Mouse (Mus musculus): ENCODE results near the gene Ranbp3. TPM values are rescaled to one million over a fixed set of nuclear protein-coding genes. Genes with fewer than 3 reads are reported as not detected.

Gene Ranbp3
- polyA plus RNA-seq, 1 experiment from 2014 or later: 21.8 TPM

- H3K27ac ChIP-seq (ENCODE audit: low read depth): no peak overlapping the region
- H3K27me3 ChIP-seq (ENCODE audit: insufficient read depth, low read length): no peaks in the 10 kb centered on the region
- no peaks in the 10 kb centered on the region for H3K4me1 ChIP-seq (ENCODE audit: insufficient read depth)
- H3K9ac ChIP-seq (replicated peaks): no peak overlapping the region
- H3K4me3 ChIP-seq (ENCODE audit: low read depth, low read length): no peak overlapping the region
- no peaks in the 10 kb centered on the region for H3K9me3 ChIP-seq (ENCODE audit: low read length)
- TF ChIP-seq CTCF (IDR thresholded peaks at IDR 0.05; ENCODE audit: low read depth) (no peak), EP300 (IDR thresholded peaks at IDR 0.05; ENCODE audit: low read depth) (no peak)
- 77% methylated on average over 1 of the region's 1 CpGs for WGBS (ENCODE audit: insufficient replicate concordance)
- H3K36me3 ChIP-seq (replicated peaks; ENCODE audit: insufficient read depth, low read length): peaks cover 96% of the 10 kb centered on the region
- no peak for DNase-seq
- H3K4me2 ChIP-seq (ENCODE audit: low read depth, low read length): no peak overlapping the region
- no peak for ATAC-seq
Measured at GRCm38 (mm10) chr17:56706515-56706914, 33.4 kb downstream of the Ranbp3 start.

- Histone ChIP-seq H3K4me1 (ENCODE audit: insufficient read depth) (no peaks in the 10 kb centered on the region), H3K27me3 (ENCODE audit: insufficient read depth, low read length) (no peaks in the 10 kb centered on the region), H3K9ac (replicated peaks) (no peak overlapping the region), H3K36me3 (replicated peaks; ENCODE audit: insufficient read depth, low read length) (peaks cover 83% of the 10 kb centered on the region), H3K9me3 (ENCODE audit: low read length) (no peaks in the 10 kb centered on the region), H3K27ac (ENCODE audit: low read depth) (no peak overlapping the region), H3K4me2 (ENCODE audit: low read depth, low read length) (no peak overlapping the region), H3K4me3 (ENCODE audit: low read depth, low read length) (no peak overlapping the region)
- DNase-seq (no peak), ATAC-seq (no peak)
- no peak for TF ChIP-seq CTCF (IDR thresholded peaks at IDR 0.05; ENCODE audit: low read depth)
- TF ChIP-seq EP300 (IDR thresholded peaks at IDR 0.05; ENCODE audit: low read depth): no peak
- WGBS (ENCODE audit: insufficient replicate concordance): 83% methylated on average over 4 of the region's 4 CpGs
Measured at GRCm38 (mm10) chr17:56708692-56709091, 35.6 kb downstream of the Ranbp3 start.

GRCm38 (mm10) chr17:56709708-56710107 is 36.6 kb downstream of the Ranbp3 start:
- ATAC-seq (no peak), DNase-seq (no peak)
- H3K36me3 ChIP-seq (replicated peaks; ENCODE audit: insufficient read depth, low read length): peaks cover 74% of the 10 kb centered on the region
- H3K4me1 ChIP-seq (ENCODE audit: insufficient read depth): no peaks in the 10 kb centered on the region
- 84% methylated on average over 3 of the region's 3 CpGs for WGBS (ENCODE audit: insufficient replicate concordance)
- H3K9me3 ChIP-seq (ENCODE audit: low read length): no peaks in the 10 kb centered on the region
- no peak overlapping the region for H3K4me2 ChIP-seq (ENCODE audit: low read depth, low read length)
- no peaks in the 10 kb centered on the region for H3K27me3 ChIP-seq (ENCODE audit: insufficient read depth, low read length)
- no peak overlapping the region for H3K4me3 ChIP-seq (ENCODE audit: low read depth, low read length)
- no peak overlapping the region for H3K9ac ChIP-seq (replicated peaks)
- TF ChIP-seq CTCF (IDR thresholded peaks at IDR 0.05; ENCODE audit: low read depth): no peak
- TF ChIP-seq EP300 (IDR thresholded peaks at IDR 0.05; ENCODE audit: low read depth): no peak
- H3K27ac ChIP-seq (ENCODE audit: low read depth): no peak overlapping the region

DNA sequence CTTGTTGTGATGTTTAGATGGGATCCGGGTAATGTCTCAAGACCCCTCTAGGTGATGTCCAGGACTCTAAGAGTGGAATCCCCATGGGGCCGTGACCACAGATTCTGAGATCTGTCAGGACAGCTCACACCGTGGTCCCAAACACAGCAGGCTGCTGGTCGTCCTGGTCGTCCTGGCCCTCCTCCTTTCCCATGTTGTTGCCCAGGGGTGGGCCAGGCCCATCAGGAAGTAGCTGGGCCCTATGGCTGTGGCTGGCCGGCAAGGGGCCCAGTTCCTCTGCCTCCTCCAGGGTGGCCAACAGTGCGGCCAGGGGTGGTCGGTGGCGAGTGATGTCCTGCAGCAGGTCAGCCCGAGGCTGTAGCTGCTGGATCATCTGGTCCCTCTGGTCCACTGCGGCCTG is 42.3 kb downstream of the Ranbp3 start:
- Histone ChIP-seq H3K27me3 (ENCODE audit: insufficient read depth, low read length) (no peaks in the 10 kb centered on the region), H3K4me2 (ENCODE audit: low read depth, low read length) (no peak overlapping the region), H3K9ac (replicated peaks) (no peak overlapping the region), H3K36me3 (replicated peaks; ENCODE audit: insufficient read depth, low read length) (peaks cover 18% of the 10 kb centered on the region), H3K27ac (ENCODE audit: low read depth) (no peak overlapping the region), H3K4me1 (ENCODE audit: insufficient read depth) (peaks cover 19% of the 10 kb centered on the region), H3K9me3 (ENCODE audit: low read length) (no peaks in the 10 kb centered on the region), H3K4me3 (ENCODE audit: low read depth, low read length) (no peak overlapping the region)
- ATAC-seq: no peak
- 75% methylated on average over 10 of the region's 11 CpGs for WGBS (ENCODE audit: insufficient replicate concordance)
- no peak for TF ChIP-seq EP300 (IDR thresholded peaks at IDR 0.05; ENCODE audit: low read depth)
- no peak for TF ChIP-seq CTCF (IDR thresholded peaks at IDR 0.05; ENCODE audit: low read depth)
- DNase-seq: no peak

DNA sequence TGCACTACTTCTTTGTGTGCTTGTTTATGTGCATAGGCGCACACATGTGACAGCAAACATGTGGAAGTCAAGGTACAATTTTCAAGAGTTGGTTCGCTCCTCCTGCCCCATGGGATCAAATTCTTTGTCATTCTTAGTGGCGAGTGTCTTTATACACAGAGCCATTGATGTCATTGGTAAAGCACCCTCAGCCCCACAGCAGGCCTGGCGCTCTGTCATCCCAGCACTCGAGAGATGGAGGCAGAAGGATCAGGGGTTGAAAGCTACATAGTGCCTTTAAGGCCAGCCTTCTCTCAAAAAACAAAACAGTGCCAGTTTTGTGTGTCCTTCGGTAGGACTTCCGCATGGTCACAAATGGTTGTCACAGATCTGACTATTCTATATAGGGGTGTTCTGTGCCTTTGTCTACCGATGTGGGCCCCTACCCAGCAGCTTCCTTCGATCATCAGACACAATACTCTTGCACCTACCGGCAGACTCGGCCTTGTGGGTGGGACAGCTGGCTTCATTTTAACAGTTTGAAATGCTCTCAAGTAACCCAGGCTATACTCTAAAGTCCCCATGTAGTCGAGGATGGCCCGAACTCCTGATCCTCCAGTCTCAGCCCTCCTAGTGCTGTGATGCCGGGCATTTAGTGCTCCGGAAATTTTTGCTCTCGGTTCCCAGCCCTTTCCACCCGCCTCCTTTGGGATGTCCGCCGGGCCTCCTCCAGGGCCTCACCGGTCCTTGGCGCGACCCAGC is 43.0 kb downstream of the Ranbp3 start:
- Histone ChIP-seq H3K9me3 (ENCODE audit: low read length) (no peaks in the 10 kb centered on the region), H3K27me3 (ENCODE audit: insufficient read depth, low read length) (no peaks in the 10 kb centered on the region), H3K9ac (replicated peaks) (peak overlapping the region; percentile 75), H3K4me2 (ENCODE audit: low read depth, low read length) (peak overlapping the region; percentile 92), H3K4me3 (ENCODE audit: low read depth, low read length) (peak overlapping the region; percentile 76), H3K36me3 (replicated peaks; ENCODE audit: insufficient read depth, low read length) (peaks cover 14% of the 10 kb centered on the region), H3K27ac (ENCODE audit: low read depth) (peak overlapping the region; percentile 60; the same call in 1 of the 2 replicates), H3K4me1 (ENCODE audit: insufficient read depth) (peaks cover 19% of the 10 kb centered on the region)
- DNase-seq (no peak), ATAC-seq (no peak)
- no peak for TF ChIP-seq CTCF (IDR thresholded peaks at IDR 0.05; ENCODE audit: low read depth)
- no peak for TF ChIP-seq EP300 (IDR thresholded peaks at IDR 0.05; ENCODE audit: low read depth)
- 27% methylated on average over 22 of the region's 22 CpGs for WGBS (ENCODE audit: insufficient replicate concordance)

DNA sequence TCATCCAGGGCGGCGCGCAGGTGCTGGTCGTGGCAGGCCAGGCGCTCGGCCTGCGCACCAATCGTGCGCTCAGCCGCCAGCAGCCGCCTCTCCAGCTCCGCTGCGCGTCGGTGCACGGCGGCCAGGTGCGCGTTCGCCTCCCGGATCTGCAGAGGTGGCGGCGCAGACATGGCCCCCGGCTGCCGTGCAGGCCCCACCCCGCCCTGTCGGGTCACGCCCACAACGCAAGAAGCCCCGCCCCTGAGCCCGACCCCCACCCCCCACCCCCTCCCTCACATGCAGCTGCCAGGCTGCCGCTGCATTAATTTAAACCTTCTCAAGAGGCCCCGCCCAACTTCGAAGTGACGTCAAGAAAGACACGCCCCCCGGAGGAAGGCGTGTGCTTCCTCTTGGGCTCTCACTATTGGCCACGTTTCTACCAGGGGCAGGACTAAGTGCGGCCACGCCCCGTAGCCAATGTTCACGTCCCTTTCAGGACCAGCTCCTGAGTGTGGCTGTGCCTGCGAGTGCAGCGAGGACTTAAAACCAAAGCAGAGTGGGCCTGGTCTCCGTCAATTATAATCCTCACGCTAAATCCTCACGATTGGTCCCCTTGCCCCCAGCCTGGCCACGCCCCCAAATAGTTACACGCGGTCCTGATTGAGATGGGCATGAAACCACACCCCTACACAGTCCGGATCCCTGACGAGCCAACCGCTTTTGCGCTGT is 43.7 kb downstream of the Ranbp3 start:
- DNase-seq (peak; percentile 97), ATAC-seq (peak; percentile 88)
- peak overlapping the region; percentile 92 for H3K4me2 ChIP-seq (ENCODE audit: low read depth, low read length)
- H3K9ac ChIP-seq (replicated peaks): peak overlapping the region; percentile 87
- WGBS (ENCODE audit: insufficient replicate concordance): under 1% methylated on average over 53 of the region's 55 CpGs
- peak overlapping the region; percentile 76 for H3K4me3 ChIP-seq (ENCODE audit: low read depth, low read length)
- H3K36me3 ChIP-seq (replicated peaks; ENCODE audit: insufficient read depth, low read length): 0 out of 2 replicates have a peak, but pooled peaks cover 12% of the 10 kb centered on the region
- H3K27ac ChIP-seq (ENCODE audit: low read depth): peak overlapping the region; percentile 83
- no peaks in the 10 kb centered on the region for H3K9me3 ChIP-seq (ENCODE audit: low read length)
- TF ChIP-seq CTCF (IDR thresholded peaks at IDR 0.05; ENCODE audit: low read depth) (no peak), EP300 (IDR thresholded peaks at IDR 0.05; ENCODE audit: low read depth) (no peak)
- no peaks in the 10 kb centered on the region for H3K27me3 ChIP-seq (ENCODE audit: insufficient read depth, low read length)
- peaks cover 19% of the 10 kb centered on the region for H3K4me1 ChIP-seq (ENCODE audit: insufficient read depth)

Measured in liver, postnatal 0 days (tissue).